19 mouse cellular contexts compared by ENCODE assay signal in the genomic region with DNA sequence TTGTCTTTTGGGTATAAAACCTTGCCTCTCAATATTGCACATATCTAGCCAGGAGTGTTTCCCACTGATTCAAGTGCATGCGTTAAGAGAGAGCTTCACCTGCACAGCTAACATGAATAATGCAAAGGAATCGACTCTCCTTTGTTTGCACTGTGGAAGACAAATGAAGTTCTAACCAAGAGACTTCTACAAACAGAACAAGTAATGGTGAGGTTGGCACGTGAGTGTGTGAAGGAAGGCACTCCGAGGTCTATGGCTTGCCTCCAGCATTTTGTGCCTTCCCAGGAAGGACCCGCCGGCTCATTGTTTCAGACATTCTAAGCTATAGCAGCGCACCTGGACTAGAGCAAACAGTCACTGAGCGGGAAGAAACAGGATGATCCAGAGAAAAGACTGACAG.
DNase-seq lines count a peak whose midpoint lies in the region; ATAC-seq and TF ChIP-seq lines count a peak whose summit lies in the region.
"Had no signal": no experiment of that assay in that cellular context is flagged by ENCODE, and none has a peak within 500 bp of the region (broad histone marks: within the 10 kb centered on the region; RNA-seq: fewer than 3 reads in every experiment).

No protein-coding gene starts in this region.

- no peak overlapping the region for H3K4me2 ChIP-seq in embryonic facial prominence, embryonic 14.5 days (ENCODE audit: low read depth, low read length)
- peak overlapping the region; percentile 10; the same call in 1 of the 2 replicates for H3K4me2 ChIP-seq in lung, embryonic 15.5 days
- H3K4me2 ChIP-seq in intestine, embryonic 16.5 days (ENCODE audit: low read depth, low read length): peak overlapping the region; percentile 13
- peak overlapping the region; percentile 31; the same call in 1 of the 2 replicates for H3K4me2 ChIP-seq in stomach, postnatal 0 days (replicated peaks; ENCODE audit: low read depth)
- H3K4me2 ChIP-seq: embryonic facial prominence, embryonic 13.5 days; heart, embryonic 15.5 days; hindbrain, embryonic 15.5 days; midbrain, embryonic 12.5 days; neural tube, embryonic 15.5 days had no signal

- H3K9ac ChIP-seq in embryonic facial prominence, embryonic 14.5 days (ENCODE audit: low read depth, low read length): no peak overlapping the region
- no peak overlapping the region for H3K9ac ChIP-seq in lung, embryonic 15.5 days
- H3K9ac ChIP-seq in intestine, embryonic 16.5 days (ENCODE audit: low read depth, low read length): no peak overlapping the region
- H3K9ac ChIP-seq in stomach, postnatal 0 days (ENCODE audit: low read length): no peak overlapping the region
- H3K9ac ChIP-seq: embryonic facial prominence, embryonic 13.5 days; heart, embryonic 15.5 days; hindbrain, embryonic 15.5 days; liver, embryonic 14.5 days; midbrain, embryonic 12.5 days; neural tube, embryonic 15.5 days had no signal

- peaks cover 6% of the 10 kb centered on the region for H3K4me1 ChIP-seq in embryonic facial prominence, embryonic 14.5 days (ENCODE audit: control insufficient read depth, insufficient read depth, low read length)
- H3K4me1 ChIP-seq in embryonic facial prominence, embryonic 10.5 days: peaks cover 9% of the 10 kb centered on the region
- H3K4me1 ChIP-seq in lung, embryonic 15.5 days: peaks cover 13% of the 10 kb centered on the region
- peaks cover 6% of the 10 kb centered on the region for H3K4me1 ChIP-seq in intestine, embryonic 16.5 days (ENCODE audit: control insufficient read depth, insufficient read depth, low read length)
- 0 out of 2 replicates have a peak, but pooled peaks cover 2% of the 10 kb centered on the region for H3K4me1 ChIP-seq in stomach, postnatal 0 days (replicated peaks; ENCODE audit: control insufficient read depth, insufficient read depth)
- H3K4me1 ChIP-seq: heart, embryonic 15.5 days; hindbrain, embryonic 15.5 days; midbrain, embryonic 12.5 days; neural tube, embryonic 15.5 days had no signal

- H3K9me3 ChIP-seq in embryonic facial prominence, embryonic 14.5 days (ENCODE audit: control insufficient read depth, low read length): no peaks in the 10 kb centered on the region
- H3K9me3 ChIP-seq in embryonic facial prominence, embryonic 10.5 days: no peaks in the 10 kb centered on the region
- H3K9me3 ChIP-seq in lung, embryonic 15.5 days: no peaks in the 10 kb centered on the region
- H3K9me3 ChIP-seq in intestine, embryonic 16.5 days (ENCODE audit: control insufficient read depth, low read length): no peaks in the 10 kb centered on the region
- no peaks in the 10 kb centered on the region for H3K9me3 ChIP-seq in stomach, postnatal 0 days (ENCODE audit: control insufficient read depth, low read length)
- H3K9me3 ChIP-seq: embryonic facial prominence, embryonic 13.5 days; heart, embryonic 15.5 days; hindbrain, embryonic 15.5 days; midbrain, embryonic 12.5 days; neural tube, embryonic 15.5 days had no signal

- no peaks in the 10 kb centered on the region for H3K36me3 ChIP-seq in embryonic facial prominence, embryonic 14.5 days (ENCODE audit: control insufficient read depth, insufficient read depth, low read length)
- no peaks in the 10 kb centered on the region for H3K36me3 ChIP-seq in embryonic facial prominence, embryonic 10.5 days (replicated peaks)
- no peaks in the 10 kb centered on the region for H3K36me3 ChIP-seq in lung, embryonic 15.5 days
- no peaks in the 10 kb centered on the region for H3K36me3 ChIP-seq in intestine, embryonic 16.5 days (ENCODE audit: control insufficient read depth, insufficient read depth, low read length)
- no peaks in the 10 kb centered on the region for H3K36me3 ChIP-seq in stomach, postnatal 0 days (ENCODE audit: control insufficient read depth, insufficient read depth, low read length)
- H3K36me3 ChIP-seq: embryonic facial prominence, embryonic 13.5 days; heart, embryonic 15.5 days; hindbrain, embryonic 15.5 days; midbrain, embryonic 12.5 days; neural tube, embryonic 15.5 days had no signal

- DNase-seq in embryonic facial prominence, embryonic 14.5 days (ENCODE audit: low spot score): peak; percentile 59
- DNase-seq in embryonic facial prominence, embryonic 10.5 days (ENCODE audit: low spot score): no peak
- DNase-seq in lung, postnatal 4 days: no peak
- DNase-seq in stomach, postnatal 0 days (ENCODE audit: low spot score): peak; percentile 34
- no peak for DNase-seq in layer of hippocampus, adult 18-20 months (ENCODE audit: low spot score in 2 of 2)
- no peak for DNase-seq in spleen, adult 12 weeks (ENCODE audit: low spot score)
- DNase-seq: adrenal gland, adult 8-10 months; cerebellum, adult 9-11 months; gastrocnemius, postnatal 25 days; right cerebral cortex, postnatal 14 days had no signal

- no peaks in the 10 kb centered on the region for H3K27me3 ChIP-seq in embryonic facial prominence, embryonic 14.5 days (replicated peaks; ENCODE audit: control insufficient read depth, insufficient read depth, low read length)
- H3K27me3 ChIP-seq in embryonic facial prominence, embryonic 10.5 days (replicated peaks; ENCODE audit: low read depth, poor library complexity, severe bottlenecking): no peaks in the 10 kb centered on the region
- no peaks in the 10 kb centered on the region for H3K27me3 ChIP-seq in lung, embryonic 15.5 days
- no peaks in the 10 kb centered on the region for H3K27me3 ChIP-seq in intestine, embryonic 16.5 days (replicated peaks; ENCODE audit: control insufficient read depth, insufficient read depth, low read length)
- H3K27me3 ChIP-seq in stomach, postnatal 0 days (ENCODE audit: control insufficient read depth, insufficient read depth, low read length): no peaks in the 10 kb centered on the region
- H3K27me3 ChIP-seq: embryonic facial prominence, embryonic 13.5 days; heart, embryonic 15.5 days; hindbrain, embryonic 15.5 days; neural tube, embryonic 15.5 days had no signal

- no peak overlapping the region for H3K27ac ChIP-seq in embryonic facial prominence, embryonic 14.5 days (replicated peaks; ENCODE audit: low read depth, low read length)
- no peak overlapping the region for H3K27ac ChIP-seq in embryonic facial prominence, embryonic 10.5 days (replicated peaks)
- peak overlapping the region; percentile 78 for H3K27ac ChIP-seq in lung, embryonic 15.5 days
- no peak overlapping the region for H3K27ac ChIP-seq in intestine, embryonic 16.5 days (ENCODE audit: low read length)
- no peak overlapping the region for H3K27ac ChIP-seq in stomach, postnatal 0 days (replicated peaks)
- H3K27ac ChIP-seq: embryonic facial prominence, embryonic 13.5 days; heart, embryonic 15.5 days; hindbrain, embryonic 15.5 days; liver, embryonic 14.5 days; midbrain, embryonic 12.5 days; neural tube, embryonic 15.5 days had no signal

- WGBS in embryonic facial prominence, embryonic 14.5 days: 71% methylated on average over 8 of the region's 8 CpGs
- WGBS in embryonic facial prominence, embryonic 10.5 days: 84% methylated on average over 8 of the region's 8 CpGs
- 37% methylated on average over 8 of the region's 8 CpGs for WGBS in lung, embryonic 15.5 days
- 54% methylated on average over 8 of the region's 8 CpGs for WGBS in intestine, embryonic 16.5 days
- WGBS in stomach, postnatal 0 days: 37% methylated on average over 8 of the region's 8 CpGs

- peak; percentile 31; the same call in 1 of the 2 replicates for ATAC-seq in embryonic facial prominence, embryonic 14.5 days (ENCODE audit: low read depth)
- no peak for ATAC-seq in lung, embryonic 15.5 days (ENCODE audit: borderline replicate concordance, extremely low read depth, low FRiP score, low TSS enrichment)
- peak; percentile 39 for ATAC-seq in intestine, embryonic 16.5 days
- peak; percentile 67; the same call in 1 of the 2 replicates for ATAC-seq in stomach, postnatal 0 days (ENCODE audit: low FRiP score, low TSS enrichment)
- ATAC-seq: forebrain, embryonic 16.5 days had no signal

- no peak overlapping the region for H3K4me3 ChIP-seq in embryonic facial prominence, embryonic 14.5 days (ENCODE audit: low read depth, low read length)
- H3K4me3 ChIP-seq in embryonic facial prominence, embryonic 10.5 days: no peak overlapping the region
- H3K4me3 ChIP-seq in lung, embryonic 15.5 days: no peak overlapping the region
- H3K4me3 ChIP-seq in intestine, embryonic 16.5 days (ENCODE audit: low read length): no peak overlapping the region
- H3K4me3 ChIP-seq in stomach, postnatal 0 days (ENCODE audit: low read depth, low read length): no peak overlapping the region
- H3K4me3 ChIP-seq: embryonic facial prominence, embryonic 13.5 days; heart, embryonic 15.5 days; hindbrain, embryonic 15.5 days; midbrain, embryonic 12.5 days; neural tube, embryonic 15.5 days had no signal

- TF ChIP-seq EP300 in stomach, postnatal 0 days (optimal IDR thresholded peaks at IDR 0.05): no peak

- TF ChIP-seq CTCF in stomach, postnatal 0 days (IDR thresholded peaks at IDR 0.05; ENCODE audit: low read depth): no peak

Comparison
In these comparisons a context has a peak if more than half of its experiments do, and no peak if none do; other contexts are left out.
1. DNase-seq: peak in embryonic facial prominence, embryonic 14.5 days (single experiment) and stomach, postnatal 0 days (single experiment); none in embryonic facial prominence, embryonic 10.5 days (single experiment), lung, postnatal 4 days (0 of 2), layer of hippocampus, adult 18-20 months (0 of 2) and spleen, adult 12 weeks (single experiment).